In genomic region chr17:55944387-55944865, GRCm38 (mm10) we compare ENCODE assay signal across 8 mouse cellular contexts. TPM values are rescaled to one million over a fixed set of nuclear protein-coding genes. Genes with fewer than 3 reads are reported as not detected.
DNase-seq lines count a peak whose midpoint lies in the region; ATAC-seq and TF ChIP-seq lines count a peak whose summit lies in the region.
"Not testable (repeated sequence)": the region's sequence is repeated elsewhere in the genome, so short reads cannot be mapped to it uniquely, and the experiment has no call there.

No protein-coding gene starts in this region.

- not testable (repeated sequence) for H3K79me2 ChIP-seq in myocyte (ENCODE audit: control insufficient read depth, insufficient read depth)

- peak overlapping the region; percentile 54 for H3K27ac ChIP-seq in bone marrow macrophage, adult 2 months (ENCODE audit: insufficient read depth, low read depth, low read length)
- H3K27ac ChIP-seq in forebrain, embryonic 10.5 days: peak overlapping the region; percentile 90
- H3K27ac ChIP-seq in heart, embryonic 13.5 days (replicated peaks): peak overlapping the region; percentile 96
- peak overlapping the region; percentile 93 for H3K27ac ChIP-seq in intestine, embryonic 15.5 days
- peak overlapping the region; percentile 72 for H3K27ac ChIP-seq in limb, embryonic 14.5 days (replicated peaks; ENCODE audit: low read depth, low read length)
- peak overlapping the region; percentile 89 for H3K27ac ChIP-seq in lung, postnatal 0 days (ENCODE audit: low read length)
- H3K27ac ChIP-seq in thymus, adult 2 months (ENCODE audit: control insufficient read depth, insufficient read depth, low read length): peak overlapping the region; percentile 52

- TF ChIP-seq POLR2A in bone marrow macrophage, adult 2 months (IDR thresholded peaks at IDR 0.05; ENCODE audit: borderline replicate concordance, low read depth, low read length); limb, embryonic 14.5 days (IDR thresholded peaks at IDR 0.05; ENCODE audit: borderline replicate concordance, extremely low read depth, insufficient read depth, insufficient read length); myocyte (IDR thresholded peaks at IDR 0.05; ENCODE audit: insufficient read length, low read depth); thymus, adult 2 months (IDR thresholded peaks at IDR 0.05; ENCODE audit: control insufficient read depth, extremely low read depth, insufficient read depth, low read length, poor library complexity): not testable (repeated sequence)

- peak; percentile 78 for TF ChIP-seq EP300 in lung, postnatal 0 days (IDR thresholded peaks at IDR 0.05)

- H3K36me3 ChIP-seq in forebrain, embryonic 10.5 days (replicated peaks): peaks cover 23% of the 10 kb centered on the region
- H3K36me3 ChIP-seq in heart, embryonic 13.5 days: peaks cover 28% of the 10 kb centered on the region
- H3K36me3 ChIP-seq in intestine, embryonic 15.5 days; limb, embryonic 14.5 days (ENCODE audit: control insufficient read depth, insufficient read depth, low read length); lung, postnatal 0 days (ENCODE audit: insufficient read depth, low read length); myocyte (ENCODE audit: control insufficient read depth, insufficient read depth); thymus, adult 2 months (ENCODE audit: control insufficient read depth, insufficient read depth, low read length): not testable (repeated sequence)

- not testable (repeated sequence) for ATAC-seq in heart, embryonic 13.5 days (ENCODE audit: extremely low read depth, insufficient number of reproducible peaks, low FRiP score, low TSS enrichment); limb, embryonic 14.5 days (ENCODE audit: low FRiP score, low read depth)
- peak; percentile 34 for ATAC-seq in intestine, embryonic 15.5 days
- peak; percentile 20 for ATAC-seq in lung, postnatal 0 days

- H3K9me3 ChIP-seq in forebrain, embryonic 10.5 days; intestine, embryonic 15.5 days; limb, embryonic 14.5 days (ENCODE audit: control insufficient read depth, low read length); lung, postnatal 0 days (ENCODE audit: low read length): not testable (repeated sequence)
- peaks cover 12% of the 10 kb centered on the region for H3K9me3 ChIP-seq in heart, embryonic 13.5 days

- not testable (repeated sequence) for DNase-seq in forebrain, embryonic 10.5 days (ENCODE audit: extremely low spot score, low spot score); limb, embryonic 14.5 days (ENCODE audit: low spot score); thymus, adult 2 months
- peak; percentile 74 for DNase-seq in lung, postnatal 0 days (ENCODE audit: low spot score)

- not testable (repeated sequence) for H3K27me3 ChIP-seq in forebrain, embryonic 10.5 days (ENCODE audit: poor library complexity, severe bottlenecking); heart, embryonic 13.5 days (replicated peaks); intestine, embryonic 15.5 days (replicated peaks); limb, embryonic 14.5 days (ENCODE audit: control insufficient read depth, insufficient read depth, low read length); lung, postnatal 0 days (replicated peaks; ENCODE audit: insufficient read depth, low read length); myocyte (ENCODE audit: control insufficient read depth, insufficient read depth, insufficient read length); thymus, adult 2 months (ENCODE audit: control insufficient read depth, insufficient read depth, low read length)

- peak overlapping the region; percentile 64 for H3K4me3 ChIP-seq in bone marrow macrophage, adult 2 months (ENCODE audit: insufficient read depth, low read length)
- H3K4me3 ChIP-seq in forebrain, embryonic 10.5 days: peak overlapping the region; percentile 59
- H3K4me3 ChIP-seq in heart, embryonic 13.5 days: peak overlapping the region; percentile 61
- H3K4me3 ChIP-seq in intestine, embryonic 15.5 days (replicated peaks): peak overlapping the region; percentile 50
- H3K4me3 ChIP-seq in limb, embryonic 14.5 days (replicated peaks; ENCODE audit: low read length): peak overlapping the region; percentile 44
- peak overlapping the region; percentile 43 for H3K4me3 ChIP-seq in lung, postnatal 0 days (ENCODE audit: low read depth, low read length)
- peak overlapping the region; percentile 53 for H3K4me3 ChIP-seq in myocyte
- peak overlapping the region; percentile 68 for H3K4me3 ChIP-seq in thymus, adult 2 months (ENCODE audit: control insufficient read depth, insufficient read depth, low read length)

- 42% methylated on average over 10 of the region's 10 CpGs for WGBS in forebrain, embryonic 10.5 days
- 25% methylated on average over 10 of the region's 10 CpGs for WGBS in heart, embryonic 13.5 days
- 24% methylated on average over 10 of the region's 10 CpGs for WGBS in intestine, embryonic 15.5 days
- 33% methylated on average over 10 of the region's 10 CpGs for WGBS in limb, embryonic 14.5 days
- 18% methylated on average over 10 of the region's 10 CpGs for WGBS in lung, postnatal 0 days
- 38% methylated on average over 10 of the region's 10 CpGs for WGBS in thymus, adult 2 months

- TF ChIP-seq CTCF in bone marrow macrophage, adult 2 months (IDR thresholded peaks at IDR 0.05; ENCODE audit: low read depth, low read length); lung, postnatal 0 days (IDR thresholded peaks at IDR 0.05); thymus, adult 2 months (IDR thresholded peaks at IDR 0.05; ENCODE audit: borderline replicate concordance, control insufficient read depth, extremely low read depth, insufficient read depth, low read length, poor library complexity): not testable (repeated sequence)

- H3K4me1 ChIP-seq in bone marrow macrophage, adult 2 months (ENCODE audit: control insufficient read depth, insufficient read depth, low read length): peaks cover 10% of the 10 kb centered on the region
- H3K4me1 ChIP-seq in forebrain, embryonic 10.5 days: peaks cover 12% of the 10 kb centered on the region
- peaks cover 10% of the 10 kb centered on the region for H3K4me1 ChIP-seq in heart, embryonic 13.5 days
- not testable (repeated sequence) for H3K4me1 ChIP-seq in intestine, embryonic 15.5 days (replicated peaks); limb, embryonic 14.5 days (ENCODE audit: control insufficient read depth, insufficient read depth, low read length); lung, postnatal 0 days (ENCODE audit: insufficient read depth, low read depth, low read length); thymus, adult 2 months (replicated peaks; ENCODE audit: control insufficient read depth, insufficient read depth, low read length)

- peak overlapping the region; percentile 74 for H3K4me2 ChIP-seq in heart, embryonic 13.5 days
- peak overlapping the region; percentile 84 for H3K4me2 ChIP-seq in intestine, embryonic 15.5 days (replicated peaks)
- H3K4me2 ChIP-seq in limb, embryonic 14.5 days (replicated peaks; ENCODE audit: low read depth, low read length, severe bottlenecking): peak overlapping the region; percentile 86
- H3K4me2 ChIP-seq in lung, postnatal 0 days (replicated peaks; ENCODE audit: low read depth, low read length): peak overlapping the region; percentile 71
- peak overlapping the region; percentile 80 for H3K4me2 ChIP-seq in myocyte (ENCODE audit: low read depth)

- H3K9ac ChIP-seq in heart, embryonic 13.5 days: peak overlapping the region; percentile 82
- peak overlapping the region; percentile 54; the same call in 1 of the 2 replicates for H3K9ac ChIP-seq in intestine, embryonic 15.5 days
- H3K9ac ChIP-seq in limb, embryonic 14.5 days (ENCODE audit: low read depth, low read length, severe bottlenecking): peak overlapping the region; percentile 40
- H3K9ac ChIP-seq in lung, postnatal 0 days (replicated peaks; ENCODE audit: low read depth): peak overlapping the region; percentile 58; the same call in 1 of the 2 replicates

- H3ac ChIP-seq in myocyte (ENCODE audit: control insufficient read depth, insufficient read length): peak overlapping the region; percentile 78

RNA-seq across cellular contexts. Expression of gene Zfp119b, which starts 4.9 kb away (rescaled TPM):
- polyA plus RNA-seq in bone marrow macrophage, adult 2 months (2012; ENCODE audit: insufficient read depth, insufficient read length, missing spikeins): 5.7 and 7.9 TPM in 2 replicates
- 6.4 and 6.6 TPM in 2 replicates for polyA plus RNA-seq in forebrain, embryonic 10.5 days (2016; fragmentation: Nextera tagmentation; extraction: Ambion mirVana)
- polyA plus RNA-seq in heart, embryonic 13.5 days (2015; fragmentation: Nextera tagmentation; extraction: Ambion mirVana): 3.6 and 4.3 TPM in 2 replicates
- 3.5 and 4.4 TPM in 2 replicates for polyA plus RNA-seq in intestine, embryonic 15.5 days (2015; fragmentation: Nextera tagmentation; extraction: Ambion mirVana)
- 1.9 and 3.5 TPM in 2 replicates for polyA plus RNA-seq in limb, embryonic 14.5 days (2012; rRNA removed)
- 7.1 and 8.3 TPM in 2 replicates for polyA plus RNA-seq in limb, embryonic 14.5 days (2014; fragmentation: Nextera tagmentation; extraction: Ambion mirVana)
- 10.0 and 11.0 TPM in 2 replicates for polyA plus RNA-seq in lung, postnatal 0 days (2015; fragmentation: Nextera tagmentation; extraction: Ambion mirVana)
- polyA plus RNA-seq in myocyte (2012; fragmentation: generic; extraction: Trizol): 0.82 TPM
- 0.17 and 0.23 TPM in 2 replicates for polyA plus RNA-seq in thymus, adult 2 months (2012; rRNA removed)

RNA-seq across cellular contexts. Expression of gene Ebi3, which starts 8.0 kb away (rescaled TPM):
- 190 and 214 TPM in 2 replicates for polyA plus RNA-seq in bone marrow macrophage, adult 2 months (2012; ENCODE audit: insufficient read depth, insufficient read length, missing spikeins)
- 1.4 and 1.9 TPM in 2 replicates for polyA plus RNA-seq in forebrain, embryonic 10.5 days (2016; fragmentation: Nextera tagmentation; extraction: Ambion mirVana)
- polyA plus RNA-seq in heart, embryonic 13.5 days (2015; fragmentation: Nextera tagmentation; extraction: Ambion mirVana): 0.34 and 1.3 TPM in 2 replicates
- polyA plus RNA-seq in intestine, embryonic 15.5 days (2015; fragmentation: Nextera tagmentation; extraction: Ambion mirVana): 2.8 and 3.2 TPM in 2 replicates
- polyA plus RNA-seq in limb, embryonic 14.5 days (2012; rRNA removed): 2.3 and 2.8 TPM in 2 replicates
- polyA plus RNA-seq in limb, embryonic 14.5 days (2014; fragmentation: Nextera tagmentation; extraction: Ambion mirVana): 1.7 and 2.2 TPM in 2 replicates
- 3.1 and 3.3 TPM in 2 replicates for polyA plus RNA-seq in lung, postnatal 0 days (2015; fragmentation: Nextera tagmentation; extraction: Ambion mirVana)
- polyA plus RNA-seq in myocyte (2012; fragmentation: generic; extraction: Trizol): not detected
- 24.5 and 25.9 TPM in 2 replicates for polyA plus RNA-seq in thymus, adult 2 months (2012; rRNA removed)

RNA-seq across cellular contexts. Expression of gene Yju2, which starts 14.5 kb away (rescaled TPM):
- polyA plus RNA-seq in bone marrow macrophage, adult 2 months (2012; ENCODE audit: insufficient read depth, insufficient read length, missing spikeins): 10.9 and 15.3 TPM in 2 replicates
- polyA plus RNA-seq in forebrain, embryonic 10.5 days (2016; fragmentation: Nextera tagmentation; extraction: Ambion mirVana): 29.2 and 30.4 TPM in 2 replicates
- polyA plus RNA-seq in heart, embryonic 13.5 days (2015; fragmentation: Nextera tagmentation; extraction: Ambion mirVana): 18.0 and 18.8 TPM in 2 replicates
- polyA plus RNA-seq in intestine, embryonic 15.5 days (2015; fragmentation: Nextera tagmentation; extraction: Ambion mirVana): 21.0 and 21.4 TPM in 2 replicates
- 9.3 and 13.3 TPM in 2 replicates for polyA plus RNA-seq in limb, embryonic 14.5 days (2012; rRNA removed)
- 16.7 and 19.2 TPM in 2 replicates for polyA plus RNA-seq in limb, embryonic 14.5 days (2014; fragmentation: Nextera tagmentation; extraction: Ambion mirVana)
- 16.8 and 19.2 TPM in 2 replicates for polyA plus RNA-seq in lung, postnatal 0 days (2015; fragmentation: Nextera tagmentation; extraction: Ambion mirVana)
- polyA plus RNA-seq in myocyte (2012; fragmentation: generic; extraction: Trizol): 9.3 TPM
- polyA plus RNA-seq in thymus, adult 2 months (2012; rRNA removed): 16.9 and 17.3 TPM in 2 replicates

RNA-seq across cellular contexts. Expression of gene Shd, which starts 25.8 kb away (rescaled TPM):
- polyA plus RNA-seq in bone marrow macrophage, adult 2 months (2012; ENCODE audit: insufficient read depth, insufficient read length, missing spikeins): not detected in 2 replicates
- polyA plus RNA-seq in forebrain, embryonic 10.5 days (2016; fragmentation: Nextera tagmentation; extraction: Ambion mirVana): 42.1 and 50.3 TPM in 2 replicates
- 7.9 and 8.7 TPM in 2 replicates for polyA plus RNA-seq in heart, embryonic 13.5 days (2015; fragmentation: Nextera tagmentation; extraction: Ambion mirVana)
- 9.0 and 9.4 TPM in 2 replicates for polyA plus RNA-seq in intestine, embryonic 15.5 days (2015; fragmentation: Nextera tagmentation; extraction: Ambion mirVana)
- polyA plus RNA-seq in limb, embryonic 14.5 days (2012; rRNA removed): 58.0 and 77.5 TPM in 2 replicates
- polyA plus RNA-seq in limb, embryonic 14.5 days (2014; fragmentation: Nextera tagmentation; extraction: Ambion mirVana): 25.8 and 33.7 TPM in 2 replicates
- polyA plus RNA-seq in lung, postnatal 0 days (2015; fragmentation: Nextera tagmentation; extraction: Ambion mirVana): 3.1 and 3.4 TPM in 2 replicates
- polyA plus RNA-seq in myocyte (2012; fragmentation: generic; extraction: Trizol): 0.13 TPM
- polyA plus RNA-seq in thymus, adult 2 months (2012; rRNA removed): 0.59 and 1.9 TPM in 2 replicates

RNA-seq across cellular contexts. Expression of gene Fsd1, which starts 41.9 kb away (rescaled TPM):
- polyA plus RNA-seq in bone marrow macrophage, adult 2 months (2012; ENCODE audit: insufficient read depth, insufficient read length, missing spikeins): not detected in 2 replicates
- polyA plus RNA-seq in forebrain, embryonic 10.5 days (2016; fragmentation: Nextera tagmentation; extraction: Ambion mirVana): 74.4 and 80.9 TPM in 2 replicates
- polyA plus RNA-seq in heart, embryonic 13.5 days (2015; fragmentation: Nextera tagmentation; extraction: Ambion mirVana): 4.5 and 5.0 TPM in 2 replicates
- polyA plus RNA-seq in intestine, embryonic 15.5 days (2015; fragmentation: Nextera tagmentation; extraction: Ambion mirVana): 8.9 and 11.5 TPM in 2 replicates
- 27.5 and 29.4 TPM in 2 replicates for polyA plus RNA-seq in limb, embryonic 14.5 days (2012; rRNA removed)
- polyA plus RNA-seq in limb, embryonic 14.5 days (2014; fragmentation: Nextera tagmentation; extraction: Ambion mirVana): 14.2 and 18.7 TPM in 2 replicates
- polyA plus RNA-seq in lung, postnatal 0 days (2015; fragmentation: Nextera tagmentation; extraction: Ambion mirVana): 0.36 and 0.37 TPM in 2 replicates
- polyA plus RNA-seq in myocyte (2012; fragmentation: generic; extraction: Trizol): 0.36 TPM
- polyA plus RNA-seq in thymus, adult 2 months (2012; rRNA removed): 0.26 and 0.62 TPM in 2 replicates
